Mouse (Mus musculus) heart, postnatal 0 days (tissue): Measurements from ENCODE around the gene Stx4a. TPM values are rescaled to one million over a fixed set of nuclear protein-coding genes. Genes with fewer than 3 reads are reported as not detected.

ENCODE experiments used
- ATAC-seq: fragments of 200-750 bp; cut with Nextera tagmentation; 2 replicates; pipeline ENCODE4 v1.8.0; 2017; ENCODE audit warnings: low read depth, moderate number of reproducible peaks, moderate library complexity; ENCODE audit not compliant: insufficient read depth
- DNase-seq: peaks from one replicate; pipeline ENCODE4 v3.0.0-alpha.2; 2016; ENCODE audit warnings: low spot score
- H3K27ac ChIP-seq: fragments of 300-500 bp; sonication (generic); 2 replicates; pipeline ENCODE4 v1.5.1; 2014; ENCODE audit warnings: low read depth, mild to moderate bottlenecking
- H3K27me3 ChIP-seq: fragments of 300-500 bp; sonication (generic); 2 replicates; pipeline ENCODE4 v1.6.1; 2014; ENCODE audit warnings: low read length, mixed read lengths; ENCODE audit not compliant: control insufficient read depth, insufficient read depth
- H3K36me3 ChIP-seq: fragments of 300-500 bp; sonication (generic); replicated peaks from 2 replicates; pipeline ENCODE4 v1.6.1; 2014; ENCODE audit warnings: low read length, mixed read lengths; ENCODE audit not compliant: control insufficient read depth, insufficient read depth
- H3K4me1 ChIP-seq: fragments of 300-500 bp; sonication (generic); 2 replicates; pipeline ENCODE4 v1.6.1; 2014; ENCODE audit warnings: antibody characterized with exemption; ENCODE audit not compliant: control insufficient read depth, insufficient read depth
- H3K4me2 ChIP-seq: fragments of 300-500 bp; sonication (generic); 2 replicates; pipeline ENCODE4 v1.6.1; 2014; ENCODE audit warnings: low read depth, mild to moderate bottlenecking, low read length, moderate library complexity
- H3K4me3 ChIP-seq: fragments of 300-500 bp; sonication (generic); 2 replicates; pipeline ENCODE4 v1.5.1; 2014; ENCODE audit warnings: low read depth, low read length
- H3K9ac ChIP-seq: fragments of 300-500 bp; sonication (generic); replicated peaks from 2 replicates; pipeline ENCODE4 v1.6.1; 2014; ENCODE audit warnings: low read depth, low read length, mixed read lengths
- H3K9me3 ChIP-seq: fragments of 300-500 bp; sonication (generic); replicated peaks from 2 replicates; pipeline ENCODE4 v1.6.1; 2016; ENCODE audit warnings: low read length; ENCODE audit not compliant: control insufficient read depth
- CTCF ChIP-seq: IDR thresholded peaks from 2 replicates; pipeline ENCODE4 v1.5.1; 2016; ENCODE audit warnings: antibody characterized with exemption, control low read depth, low read depth
- EP300 ChIP-seq: IDR thresholded peaks from 2 replicates; pipeline ENCODE4 v1.6.1; 2016; ENCODE audit warnings: antibody characterized with exemption, low read depth
- WGBS: fragments of 180-500 bp; shearing (Covaris S2); extraction: QIAGEN DNeasy Blood & Tissue Kit; methylation state at CpG from one replicate; pipeline ENCODE4 v1.1.7; 2014; 5-methylcytosine and 5-hydroxymethylcytosine counted together
- polyA plus RNA-seq: library from polyadenylated mRNA; unstranded; fragments of >200 nt; fragmentation: Nextera tagmentation; extraction: Ambion mirVana; gene quantifications from 2 replicates; pipeline ENCODE4 v1.2.1, GENCODE M21; 2015
- total RNA-seq: library from RNA; depleted of rRNA; stranded (reverse); fragments of >200 nt; gene quantifications from 2 replicates; pipeline ENCODE4 v1.2.3, GENCODE M21; 2014; ENCODE audit warnings: low replicate concordance; rRNA removed

The Stx4a gene
- total and polyA plus RNA-seq, 2 experiments from 2014 or later = 14.5 to 46.5 TPM

GRCm38 (mm10) chr7:127898179-127898956 lies 74.3 kb downstream of the Stx4a start:
- H3K4me2 ChIP-seq = no peak overlapping the region
- H3K27ac ChIP-seq = no peak overlapping the region
- H3K4me3 ChIP-seq = no peak overlapping the region
- DNase-seq (no peak), ATAC-seq (no peak)
- no peak overlapping the region for H3K9ac ChIP-seq
- H3K36me3 ChIP-seq = no peaks in the 10 kb centered on the region
- H3K9me3 ChIP-seq = no peaks in the 10 kb centered on the region
- H3K4me1 ChIP-seq = peaks cover 6% of the 10 kb centered on the region
- TF ChIP-seq CTCF = no peak
- no peak for TF ChIP-seq EP300
- 34% methylated on average over 10 of the region's 10 CpGs for WGBS
- H3K27me3 ChIP-seq = no peaks in the 10 kb centered on the region

Other genes with a start within 250 kb of the Stx4a start
- 9.9 and 15.0 TPM in 2 replicates for gene Ccdc189, start 235.7 kb upstream of the Stx4a start, total RNA-seq
- gene Ccdc189, start 235.7 kb upstream of the Stx4a start, polyA plus RNA-seq = 16.0 and 17.6 TPM in 2 replicates
- gene Rnf40, start 235.5 kb upstream of the Stx4a start, total RNA-seq = 20.7 and 26.6 TPM in 2 replicates
- gene Rnf40, start 235.5 kb upstream of the Stx4a start, polyA plus RNA-seq = 21.3 and 23.1 TPM in 2 replicates
- gene Zfp629, start 208.5 kb upstream of the Stx4a start, total RNA-seq = 16.8 and 22.0 TPM in 2 replicates
- 6.9 and 11.3 TPM in 2 replicates for gene Zfp629, start 208.5 kb upstream of the Stx4a start, polyA plus RNA-seq
- 19.3 and 32.4 TPM in 2 replicates for gene Bcl7c, start 115.4 kb upstream of the Stx4a start, total RNA-seq
- gene Bcl7c, start 115.4 kb upstream of the Stx4a start, polyA plus RNA-seq = 25.6 and 27.6 TPM in 2 replicates
- gene Ctf1, start 111.6 kb upstream of the Stx4a start, total RNA-seq = 9.3 and 11.1 TPM in 2 replicates
- 2.6 and 3.1 TPM in 2 replicates for gene Ctf1, start 111.6 kb upstream of the Stx4a start, polyA plus RNA-seq
- not detected in 2 replicates for gene Ctf2, start 92.1 kb upstream of the Stx4a start, total RNA-seq
- not detected in 2 replicates for gene Ctf2, start 92.1 kb upstream of the Stx4a start, polyA plus RNA-seq
- gene Fbxl19, start 79.8 kb upstream of the Stx4a start, total RNA-seq = 8.9 and 21.6 TPM in 2 replicates
- 0.42 and 0.56 TPM in 2 replicates for gene Fbxl19, start 79.8 kb upstream of the Stx4a start, polyA plus RNA-seq
- 31.8 and 38.9 TPM in 2 replicates for gene Orai3, start 54.5 kb upstream of the Stx4a start, total RNA-seq
- 17.3 and 17.6 TPM in 2 replicates for gene Orai3, start 54.5 kb upstream of the Stx4a start, polyA plus RNA-seq
- 7.5 and 14.4 TPM in 2 replicates for gene Setd1a, start 47.6 kb upstream of the Stx4a start, total RNA-seq
- 6.0 and 7.6 TPM in 2 replicates for gene Setd1a, start 47.6 kb upstream of the Stx4a start, polyA plus RNA-seq
- gene Gm49388, start 38.7 kb upstream of the Stx4a start, total RNA-seq = not detected in 2 replicates
- not detected in 2 replicates for gene Gm49388, start 38.7 kb upstream of the Stx4a start, polyA plus RNA-seq
- gene Hsd3b7, start 23.7 kb upstream of the Stx4a start, total RNA-seq = 36.1 and 47.4 TPM in 2 replicates
- gene Hsd3b7, start 23.7 kb upstream of the Stx4a start, polyA plus RNA-seq = 23.3 and 27.4 TPM in 2 replicates
- 0.15 and 0.19 TPM in 2 replicates for gene Stx1b, start 255 bp downstream of the Stx4a start, total RNA-seq
- 0.38 and 0.51 TPM in 2 replicates for gene Stx1b, start 255 bp downstream of the Stx4a start, polyA plus RNA-seq
- gene Zfp646, start 51.9 kb downstream of the Stx4a start, total RNA-seq = 19.5 and 25.4 TPM in 2 replicates
- gene Zfp646, start 51.9 kb downstream of the Stx4a start, polyA plus RNA-seq = 2.7 and 3.0 TPM in 2 replicates
- 3.2 and 4.8 TPM in 2 replicates for gene Zfp668, start 52.5 kb downstream of the Stx4a start, total RNA-seq
- gene Zfp668, start 52.5 kb downstream of the Stx4a start, polyA plus RNA-seq = 6.1 and 7.1 TPM in 2 replicates
- 0.12 TPM in 1 of 2 replicates, not detected in the other for gene Prss53, start 66.7 kb downstream of the Stx4a start, total RNA-seq
- gene Prss53, start 66.7 kb downstream of the Stx4a start, polyA plus RNA-seq = 0.26 and 0.66 TPM in 2 replicates
- 1.1 TPM in 1 of 2 replicates, not detected in the other for gene Gm21974, start 71.2 kb downstream of the Stx4a start, total RNA-seq
- gene Gm21974, start 71.2 kb downstream of the Stx4a start, polyA plus RNA-seq = not detected in 2 replicates
- gene Vkorc1, start 71.3 kb downstream of the Stx4a start, total RNA-seq = 36.8 and 59.1 TPM in 2 replicates
- 70.4 and 85.8 TPM in 2 replicates for gene Vkorc1, start 71.3 kb downstream of the Stx4a start, polyA plus RNA-seq
- 117 and 196 TPM in 2 replicates for gene Bckdk, start 79.8 kb downstream of the Stx4a start, total RNA-seq
- gene Bckdk, start 79.8 kb downstream of the Stx4a start, polyA plus RNA-seq = 128 and 131 TPM in 2 replicates
- 14.4 and 22.6 TPM in 2 replicates for gene Kat8, start 88.2 kb downstream of the Stx4a start, total RNA-seq
- 17.0 and 20.4 TPM in 2 replicates for gene Kat8, start 88.2 kb downstream of the Stx4a start, polyA plus RNA-seq
- gene Prss8, start 105.8 kb downstream of the Stx4a start, total RNA-seq = 0.73 and 8.1 TPM in 2 replicates
- gene Prss8, start 105.8 kb downstream of the Stx4a start, polyA plus RNA-seq = 0.18 and 0.34 TPM in 2 replicates
- gene Prss36, start 122.4 kb downstream of the Stx4a start, total RNA-seq = 14.2 and 17.5 TPM in 2 replicates
- 10.1 and 10.2 TPM in 2 replicates for gene Prss36, start 122.4 kb downstream of the Stx4a start, polyA plus RNA-seq
- gene Fus, start 143.2 kb downstream of the Stx4a start, total RNA-seq = 25.8 and 33.4 TPM in 2 replicates
- gene Fus, start 143.2 kb downstream of the Stx4a start, polyA plus RNA-seq = 134 and 175 TPM in 2 replicates
- gene Pycard, start 169.6 kb downstream of the Stx4a start, total RNA-seq = 30.7 and 89.6 TPM in 2 replicates
- gene Pycard, start 169.6 kb downstream of the Stx4a start, polyA plus RNA-seq = 43.0 and 46.4 TPM in 2 replicates
- 22.8 and 52.7 TPM in 2 replicates for gene Trim72, start 179.7 kb downstream of the Stx4a start, total RNA-seq
- gene Trim72, start 179.7 kb downstream of the Stx4a start, polyA plus RNA-seq = 2.2 and 2.3 TPM in 2 replicates
- 0.38 and 1.9 TPM in 2 replicates for gene Itgam, start 238.3 kb downstream of the Stx4a start, total RNA-seq
- gene Itgam, start 238.3 kb downstream of the Stx4a start, polyA plus RNA-seq = 0.53 and 0.58 TPM in 2 replicates
- not detected in 2 replicates for gene Gm49368, start 238.4 kb downstream of the Stx4a start, total RNA-seq
- not detected in 2 replicates for gene Gm49368, start 238.4 kb downstream of the Stx4a start, polyA plus RNA-seq